Mouse (Mus musculus) lung, postnatal 4 days (tissue): ENCODE measurements at regions not wholly inside any gene's neighbourhood (a gene's known extent, or its start where the extent isn't known, plus 50 kb on each side); places are given as distances from the start of the nearest gene placed in this dataset.
"Not testable (repeated sequence)": the region's sequence is repeated elsewhere in the genome, so short reads cannot be mapped to it uniquely, and the experiment has no call there.

ENCODE experiments used
- DNase-seq, 2 experiments: peaks; one replicate each; pipeline ENCODE4 v3.0.0; 2021

DNA sequence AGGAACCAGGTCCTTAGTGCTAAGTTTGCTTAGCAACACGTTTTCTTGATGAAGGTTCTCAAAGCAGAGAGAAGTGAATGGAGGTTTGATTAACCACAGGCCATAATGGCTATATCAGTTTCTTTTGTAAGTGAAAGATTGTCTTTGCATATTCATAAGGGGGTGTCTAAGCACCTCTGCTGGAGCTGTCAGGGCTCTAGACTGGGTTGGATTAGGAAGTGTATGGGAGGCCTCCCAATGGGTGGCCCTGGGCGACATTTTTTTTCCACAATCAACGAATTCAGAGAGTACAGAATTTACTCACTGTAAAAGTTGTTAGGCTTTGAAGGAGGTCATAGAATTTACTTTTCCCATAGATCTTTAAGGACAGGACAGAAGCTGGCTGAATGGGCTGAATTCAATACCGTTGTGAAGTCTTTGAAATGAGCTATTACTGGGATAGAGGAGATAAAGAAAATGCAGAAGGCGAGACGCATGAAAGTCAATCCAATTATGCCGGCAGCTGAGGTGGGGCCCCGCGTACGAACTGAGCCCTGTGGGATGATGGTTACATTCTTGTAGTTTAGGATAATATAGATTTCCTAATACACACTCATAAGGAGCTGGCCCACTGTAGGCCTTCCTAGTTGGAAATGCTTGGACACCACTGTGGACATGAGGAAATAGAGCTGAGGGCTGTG, 268.4 kb upstream of the Ubash3b start:
- DNase-seq: no peak

DNA sequence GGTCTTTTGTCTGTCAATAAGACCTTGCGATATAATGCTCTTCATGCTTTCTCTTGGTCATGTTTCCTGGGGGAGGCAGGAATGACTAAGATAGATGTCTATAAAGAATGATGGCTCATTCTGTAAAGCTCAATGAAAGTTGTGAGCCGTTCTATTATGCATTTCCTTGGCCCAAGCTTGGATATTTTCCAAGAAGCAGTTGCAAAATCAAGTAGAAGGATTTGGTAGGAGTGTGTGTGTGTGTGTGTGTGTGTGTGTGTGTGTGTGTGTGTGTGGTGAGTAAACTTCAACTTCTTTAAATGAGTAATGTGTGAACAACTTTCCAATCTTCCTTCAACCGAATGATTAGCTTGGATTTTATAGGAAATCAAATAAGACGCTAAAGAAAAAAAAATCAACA, 267.7 kb upstream of the Ubash3b start:
- no peak for DNase-seq

DNA sequence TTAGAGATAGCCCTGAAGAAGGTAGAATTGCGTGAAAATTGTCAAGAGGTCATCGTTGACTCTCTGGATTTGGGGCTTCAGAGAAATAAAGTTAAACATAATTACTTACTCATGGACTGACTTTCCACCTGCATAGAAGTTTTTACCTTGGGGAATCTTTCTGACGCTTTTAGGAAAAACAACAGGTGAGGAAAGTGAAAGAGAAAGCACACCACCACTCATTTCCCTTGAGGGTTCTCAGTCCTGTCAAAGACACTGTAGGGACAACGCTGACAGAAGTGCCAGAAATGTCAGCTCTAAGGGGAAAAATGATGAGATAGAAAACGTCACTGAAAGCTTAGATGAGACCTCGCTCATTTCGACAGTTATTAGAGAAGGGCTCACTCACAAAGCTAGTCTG, 265.2 kb upstream of the Ubash3b start:
- DNase-seq: no peak

DNA sequence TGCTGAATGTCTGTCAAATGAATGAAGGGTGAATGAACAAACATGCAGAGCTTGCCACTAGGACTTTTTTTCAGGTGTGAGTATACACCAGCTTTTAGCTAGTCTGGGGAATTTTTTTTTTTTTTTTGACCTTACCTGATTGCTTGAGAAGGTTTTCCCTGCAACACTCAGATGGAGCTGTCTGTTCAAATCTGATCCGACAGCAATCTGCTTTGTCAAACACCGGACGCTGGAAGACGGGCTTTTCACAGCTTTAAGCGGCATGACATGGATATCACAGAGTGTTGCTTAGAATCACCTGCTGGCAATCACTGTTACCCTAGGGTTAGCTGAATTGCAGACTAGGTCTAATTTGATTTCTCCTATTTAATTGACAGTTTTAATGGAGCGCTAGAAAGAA, 263.7 kb upstream of the Ubash3b start:
- no peak for DNase-seq

DNA sequence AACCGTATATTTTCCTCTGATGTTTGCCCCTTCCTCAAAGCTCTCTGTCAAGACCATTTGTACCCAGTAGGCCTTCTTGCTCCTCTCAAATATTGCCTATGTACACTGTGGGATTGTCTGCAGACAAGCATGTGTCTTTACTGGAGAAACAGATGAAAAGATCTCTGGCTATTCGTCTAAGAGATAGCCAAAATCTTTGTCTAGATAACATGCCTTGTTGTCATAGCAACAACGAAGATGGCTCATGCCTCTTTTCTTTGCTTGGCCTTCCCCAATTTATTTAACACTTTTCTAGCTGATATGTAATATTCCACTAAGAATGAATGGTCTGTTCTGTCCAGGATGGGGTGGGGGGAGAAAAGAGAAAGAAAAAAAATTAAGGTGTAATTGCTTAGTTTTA, 252.3 kb upstream of the Ubash3b start:
- no peak for DNase-seq

DNA sequence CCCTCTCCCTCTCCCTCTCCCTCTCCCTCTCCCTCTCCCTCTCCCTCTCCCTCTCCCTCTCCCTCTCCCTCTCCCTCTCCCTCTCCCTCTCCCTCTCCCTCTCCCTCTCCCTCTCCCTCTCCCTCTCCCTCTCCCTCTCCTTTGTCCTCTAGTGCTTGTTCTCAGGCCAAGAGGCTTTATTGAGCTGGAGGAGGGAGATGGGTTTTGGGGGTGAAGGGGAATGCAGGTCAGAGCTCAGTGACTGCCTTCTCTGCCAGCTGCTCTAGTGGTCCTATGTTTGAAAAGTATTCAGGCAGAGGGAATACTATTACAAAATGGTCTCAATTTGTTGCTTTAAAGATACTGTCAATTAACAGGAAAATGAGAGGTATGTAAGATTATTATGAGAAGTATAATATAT, 251.6 kb upstream of the Ubash3b start:
- not testable (repeated sequence) for DNase-seq

DNA sequence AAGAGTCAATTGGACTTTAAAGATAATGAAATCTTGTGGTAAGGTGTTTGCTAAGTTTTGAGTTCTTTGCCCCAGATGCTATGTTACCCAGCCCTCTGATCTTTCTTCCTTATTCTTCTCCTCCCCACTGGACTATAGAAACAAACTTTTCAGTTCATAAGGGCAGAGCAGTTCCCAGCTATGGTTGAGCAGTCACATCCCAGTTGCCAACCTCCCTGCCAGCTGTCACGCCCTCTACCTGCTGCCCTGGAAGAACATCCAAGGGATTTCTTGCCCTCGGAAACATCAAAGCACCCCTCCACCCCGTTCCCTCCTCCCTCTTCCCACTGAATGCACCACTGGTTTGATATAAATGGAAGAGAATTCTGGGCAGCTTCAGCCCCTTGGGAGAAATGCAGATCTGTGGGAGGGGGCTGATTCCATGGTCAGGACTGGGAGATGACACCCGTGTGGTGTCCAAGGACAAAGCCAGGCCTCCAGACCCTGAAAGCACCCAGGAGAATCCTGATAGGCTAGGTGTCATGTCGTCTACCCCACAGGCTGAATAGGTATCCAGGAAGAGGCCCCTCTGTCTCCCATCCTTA, 250.8 kb upstream of the Ubash3b start:
- no peak for DNase-seq

DNA sequence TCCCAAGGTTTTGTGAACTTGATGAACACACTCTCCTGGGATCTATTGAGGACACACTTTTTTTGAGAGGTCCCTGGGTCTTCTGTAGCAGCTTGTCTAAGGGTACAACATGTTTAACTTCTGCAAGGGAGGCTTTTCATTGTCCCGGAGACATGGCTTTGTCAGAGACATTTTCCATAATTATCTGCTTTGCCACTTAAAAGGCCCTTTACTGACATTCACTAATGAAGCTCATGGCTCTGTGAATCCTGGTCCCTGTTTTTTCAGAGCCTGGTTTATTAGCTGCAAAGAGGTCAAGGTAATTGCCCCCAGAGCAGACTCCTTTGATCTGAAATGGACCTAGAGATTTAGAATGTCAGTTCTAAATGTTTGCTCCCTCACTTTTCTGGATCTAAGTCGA, 246.8 kb upstream of the Ubash3b start:
- no peak for DNase-seq

DNA sequence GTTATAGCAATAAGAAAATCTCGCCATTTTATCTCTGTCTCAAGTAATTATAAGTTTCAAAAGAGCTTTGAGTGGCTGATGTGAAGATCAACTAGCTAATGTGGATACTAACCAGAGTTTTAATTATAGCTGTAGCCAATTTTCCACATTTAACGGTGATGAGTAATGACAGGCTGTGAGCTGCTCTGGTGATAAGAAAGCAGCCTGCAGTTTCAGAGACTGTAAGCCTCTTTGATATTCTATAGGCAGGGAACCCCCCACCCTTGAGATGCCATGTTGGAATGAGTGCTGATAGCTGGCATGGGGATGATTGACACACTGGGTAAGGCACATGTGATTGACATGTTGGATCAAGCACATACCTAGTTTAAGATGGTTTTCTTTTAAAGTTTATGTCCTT, 245.6 kb upstream of the Ubash3b start:
- DNase-seq: no peak

DNA sequence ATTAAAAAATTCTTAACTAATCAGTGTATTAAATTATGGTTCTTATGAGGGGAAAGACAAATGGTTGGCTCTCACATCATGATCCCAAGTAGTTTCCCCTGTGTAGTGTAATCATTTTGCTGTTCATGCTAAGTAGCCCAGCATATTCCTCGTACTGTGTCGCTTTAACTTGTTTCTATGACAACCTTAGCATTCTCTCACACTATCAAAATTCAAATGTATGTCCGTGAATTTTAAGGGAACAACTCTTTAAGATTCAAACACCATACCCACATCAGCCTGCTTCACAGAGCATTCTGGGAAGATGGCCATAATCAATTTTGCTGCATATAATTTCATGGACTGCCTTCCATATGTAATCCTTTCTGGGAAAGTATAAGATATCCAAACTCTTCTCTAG, 241.4 kb upstream of the Ubash3b start:
- DNase-seq: no peak

DNA sequence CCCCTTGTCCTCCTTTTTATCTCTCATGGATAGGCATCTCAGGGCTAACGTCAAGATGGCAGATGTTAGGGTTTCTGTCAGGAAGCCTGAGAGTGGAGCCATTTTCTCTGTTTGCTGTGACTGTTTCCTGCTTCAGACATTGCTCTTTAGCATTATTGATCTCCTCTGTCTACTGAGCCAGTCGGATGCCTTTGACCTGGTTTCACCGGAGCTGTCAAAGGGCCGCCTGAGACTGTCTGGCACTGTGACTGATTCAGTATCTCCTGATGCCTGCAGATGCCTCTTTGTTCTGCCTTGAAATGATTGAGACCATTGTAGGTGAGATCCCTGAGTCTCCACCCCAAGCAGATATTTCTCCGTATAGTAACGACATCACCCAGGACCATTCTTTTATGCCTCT, 239.5 kb upstream of the Ubash3b start:
- no peak for DNase-seq

DNA sequence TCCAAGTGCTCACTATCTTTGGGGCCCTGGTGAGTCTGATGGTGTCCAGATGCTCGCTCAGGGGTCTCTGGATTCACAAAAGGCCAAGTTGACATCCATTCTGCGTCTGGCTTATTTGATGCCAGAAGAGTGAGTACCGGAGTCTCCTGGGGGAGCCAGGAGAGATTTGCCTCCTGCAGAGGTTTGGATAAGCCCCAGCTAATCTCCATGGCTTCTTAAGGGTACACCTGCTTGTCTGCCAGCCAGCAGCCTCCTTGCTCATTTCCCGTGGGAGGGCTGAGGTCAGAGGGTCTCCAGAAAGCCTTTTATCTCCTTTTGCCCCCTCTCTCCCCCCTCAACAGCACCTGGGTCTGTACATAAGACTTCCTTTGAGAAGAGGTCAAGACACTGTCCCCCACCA, 234.0 kb upstream of the Ubash3b start:
- DNase-seq: no peak

DNA sequence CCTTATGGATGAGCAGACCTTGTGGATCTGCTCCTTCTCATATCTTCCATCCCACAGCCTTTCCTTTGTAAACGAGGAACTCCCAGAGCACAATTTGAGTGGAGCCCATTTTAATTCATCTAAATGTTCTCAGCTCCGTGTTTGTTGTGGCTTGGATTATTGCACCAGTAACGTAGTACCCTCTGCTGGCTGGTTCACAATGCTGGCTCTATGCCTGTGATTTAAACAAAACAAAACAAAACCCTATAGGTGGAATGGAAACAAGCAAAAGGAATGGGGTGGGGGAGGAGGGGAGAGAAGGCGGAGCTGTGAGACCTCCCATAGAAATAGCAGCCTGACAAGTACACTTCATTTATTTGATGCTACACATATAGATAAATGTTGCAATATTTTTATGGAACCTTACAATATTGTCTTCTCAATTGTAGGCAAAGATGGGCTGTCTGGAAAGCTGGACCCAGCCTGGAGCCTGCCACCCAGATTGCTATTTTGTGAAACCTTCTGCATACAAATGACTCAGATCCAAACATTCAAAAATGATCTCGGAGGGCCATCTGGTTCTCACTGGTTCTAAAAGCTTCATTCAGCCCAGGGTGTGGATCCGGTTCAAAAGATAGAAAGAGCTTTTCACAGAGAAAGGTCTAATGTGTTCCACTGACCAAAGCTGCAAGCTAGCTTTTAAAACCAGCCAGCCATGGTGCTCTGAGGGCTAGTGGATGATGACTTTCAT, 230.3 kb upstream of the Ubash3b start:
- DNase-seq: no peak

DNA sequence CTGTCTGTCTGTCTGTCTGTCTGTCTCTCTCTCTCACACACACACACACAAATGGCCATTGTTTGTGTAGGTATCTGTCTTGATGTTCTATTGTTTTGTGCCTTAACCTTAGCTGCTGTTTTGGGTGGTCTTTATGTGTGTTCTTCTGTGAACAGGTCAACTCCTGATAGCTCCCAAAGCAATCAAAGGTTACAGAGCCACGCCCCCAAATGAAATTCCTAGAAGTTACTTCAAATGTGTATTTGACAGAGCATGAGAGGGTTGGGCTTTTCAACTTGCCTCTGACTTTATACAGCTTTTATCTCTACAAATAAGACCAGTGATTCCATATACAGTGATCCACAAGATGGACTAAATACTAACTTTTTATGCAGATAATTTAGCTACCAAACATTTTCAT, 217.8 kb upstream of the Ubash3b start:
- no peak for DNase-seq

DNA sequence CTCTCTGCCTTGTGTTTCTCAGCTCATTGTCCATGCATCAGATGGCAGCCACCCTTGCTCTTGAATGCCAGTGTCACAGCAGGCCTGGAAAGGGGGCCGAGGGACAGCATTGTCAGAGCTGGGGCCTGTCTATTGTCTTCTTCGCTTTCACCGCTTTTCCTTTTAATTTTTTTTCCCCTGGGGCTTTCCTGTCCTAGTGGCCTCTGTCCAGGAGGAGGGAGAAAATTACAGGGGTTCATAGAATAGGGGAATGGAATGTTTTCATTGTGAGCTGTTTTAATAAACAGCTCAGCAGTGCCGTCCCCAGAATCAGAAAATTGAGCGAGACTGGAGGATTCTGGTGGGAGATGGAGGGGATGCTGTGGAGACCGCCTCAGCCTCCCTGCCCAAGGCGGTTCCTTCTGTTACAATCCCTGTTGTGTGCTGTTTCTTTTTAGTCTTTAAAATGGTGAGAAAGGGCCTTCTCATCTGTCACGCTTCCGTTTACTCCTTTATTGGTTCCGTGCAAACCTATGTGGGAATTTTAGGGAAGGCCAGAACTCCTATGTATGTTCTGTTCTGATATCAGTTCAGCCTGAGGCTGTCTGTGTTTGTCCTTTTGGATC, 217.2 kb upstream of the Ubash3b start:
- no peak for DNase-seq

DNA sequence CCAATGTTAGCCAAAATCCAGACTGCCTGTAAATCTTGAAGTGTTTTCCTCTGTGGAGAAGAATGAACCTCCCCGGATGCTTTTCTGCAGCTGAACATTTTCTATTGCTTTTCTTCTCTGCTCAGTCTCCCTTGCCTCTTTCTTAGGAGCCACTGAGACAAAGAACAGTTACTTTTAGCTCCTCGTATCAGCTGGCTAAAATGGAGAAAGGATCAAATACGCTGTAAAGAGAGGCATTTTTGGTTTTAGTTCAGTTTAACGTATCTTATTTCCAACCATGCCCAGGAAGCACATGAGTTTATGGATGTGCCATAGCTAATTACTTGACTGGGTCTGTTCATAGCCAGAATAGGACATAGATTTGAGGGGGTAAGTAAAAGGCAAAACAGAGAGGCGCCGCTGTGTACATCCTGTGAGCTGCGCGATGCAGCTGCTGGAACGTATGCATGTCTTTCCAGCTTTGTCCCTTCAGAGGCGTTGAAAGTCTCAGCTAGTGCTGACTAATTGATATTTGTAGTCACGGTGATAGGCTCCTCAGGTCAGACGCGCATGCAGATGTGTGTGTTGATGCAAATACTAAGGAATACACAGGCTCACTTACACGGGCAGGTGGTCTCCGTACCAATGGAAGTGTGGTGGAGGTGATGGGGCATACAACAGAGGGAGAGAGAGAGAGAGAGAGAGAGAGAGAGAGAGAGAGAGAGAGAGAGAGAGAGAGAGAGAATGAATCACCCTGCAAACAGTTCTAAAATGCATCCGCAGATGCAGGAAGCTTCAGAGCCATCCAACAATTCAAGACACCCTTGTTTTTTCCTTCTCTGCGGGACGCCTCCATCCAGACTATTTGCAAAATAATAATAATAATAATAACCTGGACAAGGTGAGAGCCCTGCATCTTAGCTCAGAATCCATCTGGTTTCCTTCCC, 216.5 kb upstream of the Ubash3b start:
- no peak for DNase-seq

DNA sequence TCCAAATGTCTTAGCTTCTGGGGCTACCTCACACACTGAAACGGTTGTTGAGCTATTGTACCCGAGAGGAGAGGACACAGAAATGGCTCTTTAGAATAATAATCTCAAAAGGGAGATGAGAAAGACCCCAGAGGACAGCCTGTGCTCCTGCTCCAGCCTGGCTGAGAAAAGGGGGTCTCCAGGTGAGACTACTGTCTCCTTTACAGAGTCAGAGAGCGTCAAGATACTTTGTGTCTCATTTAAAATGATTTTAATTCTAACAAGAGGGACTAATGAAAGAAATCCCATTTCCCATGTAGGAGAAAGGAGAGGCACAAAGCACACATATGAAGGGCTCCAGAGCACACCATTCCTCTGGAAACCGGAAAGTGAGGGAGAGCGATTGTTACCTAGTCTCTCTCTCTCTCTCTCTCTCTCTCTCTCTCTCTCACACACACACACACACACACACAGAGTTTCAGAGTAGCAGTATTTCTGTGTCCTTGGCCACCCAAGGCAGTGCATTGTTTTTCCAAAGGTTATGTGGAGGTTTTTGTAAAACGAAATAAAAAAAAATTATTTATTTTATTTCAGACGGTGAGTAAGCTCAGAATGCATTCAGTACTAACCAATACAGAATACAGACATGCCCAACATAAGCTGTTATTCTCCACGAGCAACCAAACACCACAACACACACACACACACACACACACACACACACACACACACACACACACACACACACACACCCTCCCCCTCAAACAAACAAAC, 215.6 kb upstream of the Ubash3b start:
- DNase-seq: no peak

DNA sequence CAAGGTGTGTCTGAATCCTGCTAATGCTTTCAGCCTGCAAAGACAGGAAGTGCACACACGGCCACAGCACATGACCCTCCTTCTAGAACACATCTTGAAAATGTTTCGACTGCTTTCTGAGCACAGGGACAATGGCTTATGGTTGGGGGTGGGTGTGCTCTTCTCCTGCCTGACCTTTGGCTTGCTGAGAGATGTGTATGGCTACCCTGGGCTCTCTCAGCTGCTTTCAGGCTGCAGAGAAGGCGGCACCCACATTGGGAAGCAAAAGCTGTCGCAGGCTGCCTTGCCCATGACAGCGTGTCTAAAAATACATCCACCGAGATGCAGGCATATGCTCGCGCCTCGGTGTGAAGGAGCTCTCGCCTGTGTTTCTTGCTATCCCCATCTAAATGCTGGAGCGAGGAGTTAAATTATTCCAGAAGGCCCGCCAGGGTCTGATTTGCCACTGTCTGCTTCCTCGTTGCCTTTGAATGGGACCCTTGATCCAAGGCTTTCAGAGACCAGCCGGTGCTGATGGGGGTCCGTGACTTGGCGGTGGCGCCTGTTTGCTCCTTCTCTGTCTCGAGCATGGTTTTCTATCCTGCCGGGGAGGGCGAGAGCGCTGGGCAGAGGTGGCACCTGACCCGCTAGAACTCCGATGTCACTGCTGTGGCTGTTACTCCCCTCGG, 214.6 kb upstream of the Ubash3b start:
- no peak for DNase-seq

DNA sequence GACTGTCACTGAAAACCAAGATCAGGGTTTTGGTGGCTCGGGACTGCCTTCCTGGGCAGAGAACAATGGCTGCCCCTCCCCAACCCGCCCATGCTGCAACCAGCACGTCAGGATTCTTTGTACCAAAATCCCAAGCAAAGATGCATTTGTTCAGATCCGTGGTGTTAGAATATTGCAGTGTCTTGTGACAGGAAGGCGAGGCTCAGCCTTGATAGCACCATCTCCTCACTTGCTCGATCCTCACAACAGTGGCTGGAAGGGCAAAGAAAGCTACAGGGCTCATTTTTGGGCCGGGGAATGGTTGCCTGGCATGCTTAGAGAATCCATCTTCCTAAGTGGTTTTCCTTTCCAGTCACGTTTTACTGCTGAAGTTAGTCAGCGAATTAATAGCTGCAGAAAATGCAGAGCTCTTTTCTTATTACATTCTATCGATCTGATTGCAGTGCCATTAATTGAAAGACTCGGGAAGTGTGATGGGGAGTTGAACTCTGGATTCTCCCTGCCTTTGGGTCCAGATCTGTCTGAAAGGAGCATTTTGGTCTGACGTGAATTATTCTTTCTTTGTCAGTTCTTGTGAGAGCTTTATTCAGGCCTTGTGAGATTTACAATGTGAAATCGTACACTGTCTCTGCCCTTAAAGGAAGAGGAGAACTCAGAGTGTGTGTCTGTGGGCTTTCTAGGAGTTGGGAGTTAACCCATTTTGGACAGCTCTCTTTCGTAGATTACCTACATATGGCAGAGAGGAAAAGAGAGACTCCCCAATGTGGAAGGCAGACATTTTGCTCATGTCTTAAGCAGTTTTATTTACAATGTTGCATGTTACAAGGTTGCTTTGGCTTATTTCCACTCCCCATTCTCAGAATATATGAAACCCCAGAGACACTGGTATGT, 213.3 kb upstream of the Ubash3b start:
- no peak for DNase-seq

DNA sequence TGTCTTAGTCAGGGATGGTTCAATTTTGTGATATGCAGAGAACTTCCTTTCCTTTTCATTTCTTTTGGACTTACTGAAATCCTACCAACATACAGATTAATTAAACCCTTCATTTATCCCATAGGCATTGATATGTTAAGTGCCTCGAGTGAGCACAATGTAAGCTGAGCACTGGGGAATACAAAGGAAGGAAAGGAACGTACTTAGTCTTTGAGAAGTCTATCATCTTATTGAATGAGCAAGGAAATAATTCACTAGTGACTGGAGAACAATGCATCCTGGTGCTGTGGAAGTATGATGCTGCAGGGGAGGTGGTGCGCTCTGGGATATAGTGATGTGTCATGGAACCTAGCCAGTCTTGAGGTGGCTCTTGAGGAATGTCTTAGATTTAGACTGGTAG, 204.9 kb upstream of the Ubash3b start:
- no peak for DNase-seq

DNA sequence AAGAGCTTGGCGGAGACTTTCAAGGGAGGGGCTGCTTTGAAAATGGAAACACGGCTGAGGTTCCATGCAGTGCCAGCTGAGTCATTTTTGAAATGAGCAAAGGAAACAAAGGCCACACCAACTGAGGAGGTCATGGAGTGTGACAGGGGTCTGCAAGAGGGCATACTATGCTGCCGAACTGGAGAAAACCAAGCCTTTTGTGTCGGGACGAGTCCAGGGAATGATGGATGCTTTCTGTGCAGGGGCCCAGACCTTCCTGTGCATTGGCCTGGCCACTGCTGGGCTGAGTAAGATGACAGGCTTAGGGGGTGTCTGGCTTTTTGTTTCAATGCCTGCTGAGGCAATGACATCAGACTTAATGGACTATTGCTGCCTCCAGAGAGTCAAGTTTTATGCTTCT, 203.8 kb upstream of the Ubash3b start:
- DNase-seq: no peak
